Mouse (Mus musculus) adrenal gland, postnatal 4 days (tissue): ENCODE measurements around the gene Cox8a. TPM values are rescaled to one million over a fixed set of nuclear protein-coding genes. Genes with fewer than 3 reads are reported as not detected.

Experiments
- total RNA-seq, 2 experiments: library from RNA; stranded (reverse); gene quantifications; 2 replicates each; pipeline ENCODE4 v1.2.3; 2021

Cox8a gene
- total RNA-seq, 2 experiments from 2014 or later, result 687 to 720 TPM

Other genes with a start within 250 kb of the Cox8a start
- gene Ppp1r14b, start 242.6 kb downstream of the Cox8a start, total RNA-seq, result 100 to 1,000 TPM; 292 to 312 TPM
- gene Plcb3, start 241.1 kb downstream of the Cox8a start, total RNA-seq, result 10 to 100 TPM; 63.7 to 66.2 TPM
- gene Fkbp2, start 237.1 kb downstream of the Cox8a start, total RNA-seq, result 10 to 100 TPM; 61.6 to 66.4 TPM
- 10 to 100 TPM; 88.6 to 89.2 TPM for gene Vegfb, start 230.0 kb downstream of the Cox8a start, total RNA-seq
- 10 to 100 TPM; 35.3 to 37.6 TPM for gene Dnajc4, start 225.0 kb downstream of the Cox8a start, total RNA-seq
- gene Nudt22, start 221.5 kb downstream of the Cox8a start, total RNA-seq, result 10 to 100 TPM; 47.8 TPM
- 10 to 100 TPM; 15.3 to 16.6 TPM for gene Trpt1, start 221.5 kb downstream of the Cox8a start, total RNA-seq
- 10 to 100 TPM in 1 of 2 experiments, 1 to 10 TPM in 1; 8.7 to 11.3 TPM for gene Fermt3, start 198.1 kb downstream of the Cox8a start, total RNA-seq
- gene Stip1, start 177.6 kb downstream of the Cox8a start, total RNA-seq, result 100 to 1,000 TPM; 115 to 117 TPM
- 10 to 100 TPM; 32.4 to 35.0 TPM for gene Macrod1, start 160.8 kb downstream of the Cox8a start, total RNA-seq
- gene Flrt1, start 111.9 kb downstream of the Cox8a start, total RNA-seq, result 1 to 10 TPM; 3.8 to 5.9 TPM
- gene Otub1, start 11.3 kb downstream of the Cox8a start, total RNA-seq, result 100 to 1,000 TPM; 133 to 135 TPM
- gene Naa40, start 23.6 kb upstream of the Cox8a start, total RNA-seq, result 10 to 100 TPM; 47.1 to 48.3 TPM
- gene Rcor2, start 49.7 kb upstream of the Cox8a start, total RNA-seq, result 10 to 100 TPM; 13.4 to 14.8 TPM
- gene Mark2, start 124.2 kb upstream of the Cox8a start, total RNA-seq, result 10 to 100 TPM; 74.7 to 81.2 TPM
- 10 to 100 TPM; 35.4 to 39.4 TPM for gene Spindoc, start 165.4 kb upstream of the Cox8a start, total RNA-seq
- 10 to 100 TPM; 45.3 to 49.2 TPM for gene 2700081O15Rik, start 200.0 kb upstream of the Cox8a start, total RNA-seq